Mouse (Mus musculus): ENCODE results near the gene Olfr728. TPM values are rescaled to one million over a fixed set of nuclear protein-coding genes. Genes with fewer than 3 reads are reported as not detected.

Gene Olfr728
- polyA plus RNA-seq (2012; fragmentation: generic; extraction: Trizol): not detected

DNA sequence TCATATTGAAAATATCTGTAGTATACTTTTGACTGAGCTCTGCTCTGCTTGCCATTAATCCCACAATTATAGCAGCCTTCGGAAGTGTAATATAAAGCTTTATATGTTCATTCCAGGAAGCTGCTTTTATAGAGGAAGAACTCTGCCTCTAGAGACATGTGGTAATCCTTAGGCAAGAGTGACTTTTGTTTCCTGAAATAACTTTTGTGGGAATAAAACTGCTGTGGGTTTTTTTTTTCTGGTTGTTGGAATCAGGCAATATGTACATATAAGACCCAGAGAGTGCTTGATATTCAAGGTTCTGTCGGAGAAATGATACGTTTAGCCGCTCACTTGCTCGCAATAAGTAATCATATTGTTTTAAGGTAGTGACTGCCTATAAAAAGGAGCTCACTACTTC lies at the start of gene Olfr728:
Gene Olfr728, minus strand, starts transcription at position 101 of the 400 bp plus-strand sequence.
- Histone ChIP-seq H3K27me3 (ENCODE audit: control insufficient read depth, insufficient read depth, insufficient read length) (no peaks in the 10 kb centered on the region), H3K79me2 (ENCODE audit: control insufficient read depth, insufficient read depth) (no peaks in the 10 kb centered on the region), H3K4me2 (ENCODE audit: low read depth) (no peak within 1 kb of the TSS), H3K4me3 (no peak within 1 kb of the TSS), H3K36me3 (ENCODE audit: control insufficient read depth, insufficient read depth) (no peaks in the 10 kb centered on the region), H3ac (ENCODE audit: control insufficient read depth, insufficient read length) (no peak within 1 kb of the TSS)
- TF ChIP-seq E2F4 (IDR thresholded peaks at IDR 0.05; ENCODE audit: insufficient read depth) (no peak), MYOD1 (IDR thresholded peaks at IDR 0.05; ENCODE audit: control insufficient read depth in 1 of 3, insufficient read length in 2 of 3, low read depth in 2 of 3) (no peak), SRF (IDR thresholded peaks at IDR 0.05; ENCODE audit: control insufficient read depth, insufficient read length, low read depth) (no peak), TCF3 (IDR thresholded peaks at IDR 0.05; ENCODE audit: insufficient read length, low read depth) (no peak), POLR2AphosphoS2 (IDR thresholded peaks at IDR 0.05; ENCODE audit: insufficient read length, low read depth) (no peak), MYOG (IDR thresholded peaks at IDR 0.05; ENCODE audit: control insufficient read depth in 1 of 3, insufficient read depth in 1 of 3, insufficient read length in 2 of 3, low read depth in 2 of 3) (no peak), CEBPB (IDR thresholded peaks at IDR 0.05; ENCODE audit: insufficient read depth, poor library complexity, severe bottlenecking) (no peak), MAX (IDR thresholded peaks at IDR 0.05; ENCODE audit: low read depth) (no peak), REST (IDR thresholded peaks at IDR 0.05; ENCODE audit: insufficient read depth, insufficient read length) (no peak)

GRCm38 (mm10) chr14:50188098-50188497 lies 45.6 kb upstream of the Olfr728 start, which contains the start of gene Olfr730:
Olfr730 (minus strand) TSS chr14:50188198.
- Histone ChIP-seq H3K36me3 (ENCODE audit: control insufficient read depth, insufficient read depth) (no peaks in the 10 kb centered on the region), H3ac (ENCODE audit: control insufficient read depth, insufficient read length) (no peak within 1 kb of the TSS), H3K79me2 (ENCODE audit: control insufficient read depth, insufficient read depth) (no peaks in the 10 kb centered on the region), H3K4me3 (no peak within 1 kb of the TSS), H3K27me3 (ENCODE audit: control insufficient read depth, insufficient read depth, insufficient read length) (no peaks in the 10 kb centered on the region), H3K4me2 (ENCODE audit: low read depth) (no peak within 1 kb of the TSS)
- no peak for TF ChIP-seq MYOG (IDR thresholded peaks at IDR 0.05; ENCODE audit: control insufficient read depth in 1 of 3, insufficient read depth in 1 of 3, insufficient read length in 2 of 3, low read depth in 2 of 3)
- no peak for TF ChIP-seq E2F4 (IDR thresholded peaks at IDR 0.05; ENCODE audit: insufficient read depth)
- TF ChIP-seq TCF12 (IDR thresholded peaks at IDR 0.05; ENCODE audit: insufficient read depth, poor library complexity, severe bottlenecking): no peak
- TF ChIP-seq USF1 (IDR thresholded peaks at IDR 0.05; ENCODE audit: low read depth): no peak
- no peak for TF ChIP-seq POLR2A (IDR thresholded peaks at IDR 0.05; ENCODE audit: insufficient read length, low read depth)
- TF ChIP-seq TCF3 (IDR thresholded peaks at IDR 0.05; ENCODE audit: insufficient read length, low read depth): no peak
- TF ChIP-seq MYOD1 (IDR thresholded peaks at IDR 0.05; ENCODE audit: control insufficient read depth in 1 of 3, insufficient read length in 2 of 3, low read depth in 2 of 3): no peak
- no peak for TF ChIP-seq POLR2AphosphoS2 (IDR thresholded peaks at IDR 0.05; ENCODE audit: insufficient read length, low read depth)
- TF ChIP-seq MAX (IDR thresholded peaks at IDR 0.05; ENCODE audit: low read depth): no peak
- no peak for TF ChIP-seq CEBPB (IDR thresholded peaks at IDR 0.05; ENCODE audit: insufficient read depth, poor library complexity, severe bottlenecking)
- no peak for TF ChIP-seq REST (IDR thresholded peaks at IDR 0.05; ENCODE audit: insufficient read depth, insufficient read length)
- TF ChIP-seq SRF (IDR thresholded peaks at IDR 0.05; ENCODE audit: control insufficient read depth, insufficient read length, low read depth): no peak

- no peak within 1 kb of the TSS for H3K4me2 ChIP-seq (ENCODE audit: low read depth)
- no peak for TF ChIP-seq CEBPB (IDR thresholded peaks at IDR 0.05; ENCODE audit: insufficient read depth, poor library complexity, severe bottlenecking)
- no peak for TF ChIP-seq E2F4 (IDR thresholded peaks at IDR 0.05; ENCODE audit: insufficient read depth)
- no peak for TF ChIP-seq POLR2AphosphoS2 (IDR thresholded peaks at IDR 0.05; ENCODE audit: insufficient read length, low read depth)
- no peak for TF ChIP-seq USF1 (IDR thresholded peaks at IDR 0.05; ENCODE audit: low read depth)
- no peak for TF ChIP-seq MAX (IDR thresholded peaks at IDR 0.05; ENCODE audit: low read depth)
- no peak for TF ChIP-seq REST (IDR thresholded peaks at IDR 0.05; ENCODE audit: insufficient read depth, insufficient read length)
- TF ChIP-seq MYOD1 (IDR thresholded peaks at IDR 0.05; ENCODE audit: control insufficient read depth in 1 of 3, insufficient read length in 2 of 3, low read depth in 2 of 3): no peak
- TF ChIP-seq POLR2A (IDR thresholded peaks at IDR 0.05; ENCODE audit: insufficient read length, low read depth): no peak
- no peak for TF ChIP-seq SRF (IDR thresholded peaks at IDR 0.05; ENCODE audit: control insufficient read depth, insufficient read length, low read depth)
- TF ChIP-seq TCF12 (IDR thresholded peaks at IDR 0.05; ENCODE audit: insufficient read depth, poor library complexity, severe bottlenecking): no peak
These were observed 10.3 kb upstream of the Olfr728 start, which contains the start of gene Olfr729 for GRCm38 (mm10) chr14:50152810-50153209. Olfr729 (minus strand) TSS chr14:50152910.

GRCm38 (mm10) chr14:50122886-50123285 lies 19.6 kb downstream of the Olfr728 start, which contains the start of gene Olfr727:
Olfr727 (plus strand) TSS chr14:50123186.
- no peaks in the 10 kb centered on the region for H3K36me3 ChIP-seq (ENCODE audit: control insufficient read depth, insufficient read depth)
- no peak within 1 kb of the TSS for H3K4me3 ChIP-seq
- no peak within 1 kb of the TSS for H3ac ChIP-seq (ENCODE audit: control insufficient read depth, insufficient read length)
- TF ChIP-seq POLR2AphosphoS2 (IDR thresholded peaks at IDR 0.05; ENCODE audit: insufficient read length, low read depth) (no peak), REST (IDR thresholded peaks at IDR 0.05; ENCODE audit: insufficient read depth, insufficient read length) (no peak), POLR2A (IDR thresholded peaks at IDR 0.05; ENCODE audit: insufficient read length, low read depth) (no peak), SRF (IDR thresholded peaks at IDR 0.05; ENCODE audit: control insufficient read depth, insufficient read length, low read depth) (no peak), CEBPB (IDR thresholded peaks at IDR 0.05; ENCODE audit: insufficient read depth, poor library complexity, severe bottlenecking) (no peak), MYOD1 (IDR thresholded peaks at IDR 0.05; ENCODE audit: control insufficient read depth in 1 of 3, insufficient read length in 2 of 3, low read depth in 2 of 3) (no peak), TCF12 (IDR thresholded peaks at IDR 0.05; ENCODE audit: insufficient read depth, poor library complexity, severe bottlenecking) (no peak), TCF3 (IDR thresholded peaks at IDR 0.05; ENCODE audit: insufficient read length, low read depth) (no peak), MAX (IDR thresholded peaks at IDR 0.05; ENCODE audit: low read depth) (no peak), MYOG (IDR thresholded peaks at IDR 0.05; ENCODE audit: control insufficient read depth in 1 of 3, insufficient read depth in 1 of 3, insufficient read length in 2 of 3, low read depth in 2 of 3) (no peak), USF1 (IDR thresholded peaks at IDR 0.05; ENCODE audit: low read depth) (no peak), E2F4 (IDR thresholded peaks at IDR 0.05; ENCODE audit: insufficient read depth) (no peak)
- H3K27me3 ChIP-seq (ENCODE audit: control insufficient read depth, insufficient read depth, insufficient read length): no peaks in the 10 kb centered on the region
- no peaks in the 10 kb centered on the region for H3K79me2 ChIP-seq (ENCODE audit: control insufficient read depth, insufficient read depth)
- H3K4me2 ChIP-seq (ENCODE audit: low read depth): no peak within 1 kb of the TSS

More at GRCm38 (mm10) chr14:50152810-50153209, 10.3 kb upstream of the Olfr728 start, which contains the start of gene Olfr729:
- Histone ChIP-seq H3K36me3 (ENCODE audit: control insufficient read depth, insufficient read depth) (no peaks in the 10 kb centered on the region), H3K79me2 (ENCODE audit: control insufficient read depth, insufficient read depth) (no peaks in the 10 kb centered on the region), H3ac (ENCODE audit: control insufficient read depth, insufficient read length) (no peak within 1 kb of the TSS), H3K4me3 (no peak within 1 kb of the TSS), H3K27me3 (ENCODE audit: control insufficient read depth, insufficient read depth, insufficient read length) (no peaks in the 10 kb centered on the region)
